Mouse (Mus musculus): Measurements from ENCODE around the gene Tomm22.
"Not testable (repeated sequence)": the region's sequence is repeated elsewhere in the genome, so short reads cannot be mapped to it uniquely, and the experiment has no call there.

The Tomm22 gene

DNA sequence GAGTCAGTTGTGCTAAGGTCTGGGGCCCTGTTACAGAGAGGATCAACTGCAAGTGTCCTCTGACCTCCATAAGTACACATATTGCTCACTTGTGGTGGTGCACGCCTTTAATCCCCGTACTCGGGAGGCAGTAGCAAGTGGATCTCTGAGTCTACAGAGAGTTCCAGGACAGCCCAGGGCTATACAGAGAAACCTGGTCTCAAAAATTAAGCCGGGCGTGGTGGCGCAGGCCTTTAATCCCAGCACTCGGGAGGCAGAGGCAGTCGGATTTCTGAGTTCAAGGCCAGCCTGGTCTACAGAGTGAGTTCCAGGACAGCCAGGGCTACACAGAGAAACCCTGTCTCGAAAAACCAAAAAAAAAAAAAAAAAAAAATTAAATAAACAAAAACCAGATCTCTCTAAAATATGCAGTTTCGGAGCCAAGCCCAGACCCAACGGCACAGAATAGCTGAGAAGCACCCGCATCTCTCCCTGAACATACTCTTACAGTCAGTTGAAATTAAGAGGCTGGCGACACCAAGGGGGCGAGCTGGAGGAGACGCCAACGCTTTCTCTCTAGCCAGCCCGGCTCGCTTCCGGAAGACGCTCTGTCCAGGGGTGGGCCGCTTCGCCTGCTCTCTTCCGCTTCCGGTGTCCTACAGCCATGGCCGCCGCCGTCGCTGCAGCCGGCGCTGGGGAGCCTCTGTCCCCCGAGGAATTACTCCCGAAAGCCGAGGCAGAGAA, at the start of gene Tomm22:
Gene Tomm22 (plus strand): TSS at position 613 of the 723 bp plus-strand sequence.
- peak; percentile 89 for DNase-seq (ENCODE audit: low spot score)

- DNase-seq (ENCODE audit: low spot score): no peak
Observed at GRCm38 (mm10) chr15:79630471-79630870, 40.2 kb upstream of the Tomm22 start.

- DNase-seq (ENCODE audit: low spot score): no peak
Observed at GRCm38 (mm10) chr15:79641135-79641817, 29.4 kb upstream of the Tomm22 start.

DNA sequence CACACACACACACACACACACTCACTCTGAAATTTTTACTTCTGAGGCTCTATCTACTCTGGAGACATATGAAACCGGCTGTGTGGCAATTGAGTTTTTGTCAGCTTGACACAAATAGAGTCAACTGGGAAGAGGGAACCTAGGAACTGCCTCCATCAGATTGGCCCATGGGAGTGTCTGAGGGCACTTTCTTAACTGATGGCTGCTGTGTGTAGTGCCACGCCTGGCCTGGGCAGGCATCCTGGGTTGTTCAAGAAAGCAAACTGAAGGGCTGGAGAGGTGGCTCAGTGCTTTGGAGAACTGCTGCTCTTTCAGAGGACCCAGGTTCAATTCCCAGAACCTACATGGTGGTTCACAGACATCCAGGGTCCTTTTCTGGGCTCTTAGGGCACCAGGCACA, 25.2 kb upstream of the Tomm22 start:
- DNase-seq (ENCODE audit: low spot score): no peak

DNA sequence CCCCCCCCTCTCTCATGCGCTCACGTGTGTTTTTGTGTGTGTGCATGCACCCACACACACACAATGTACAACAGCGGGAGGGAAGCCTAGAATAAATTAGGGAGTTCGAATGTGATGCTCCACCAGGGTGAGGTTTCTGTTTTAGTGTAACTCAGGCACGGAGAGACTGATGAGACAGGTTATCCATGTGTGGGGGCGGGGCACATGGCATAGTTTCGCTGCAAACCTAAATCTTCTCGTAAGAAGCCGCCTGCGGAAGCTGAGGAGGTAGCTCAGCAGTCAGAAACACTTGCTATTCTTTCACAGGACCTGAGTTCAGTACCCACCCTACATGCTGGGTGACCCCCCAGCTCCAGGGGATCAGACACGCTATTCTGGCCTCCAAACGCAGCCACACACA, 22.5 kb upstream of the Tomm22 start:
- no peak for DNase-seq (ENCODE audit: low spot score)

GRCm38 (mm10) chr15:79650569-79650968, 20.1 kb upstream of the Tomm22 start:
- no peak for DNase-seq (ENCODE audit: low spot score)

- no peak for DNase-seq (ENCODE audit: low spot score)
Observed at GRCm38 (mm10) chr15:79651481-79651880, 19.2 kb upstream of the Tomm22 start.

GRCm38 (mm10) chr15:79656451-79656850, 14.2 kb upstream of the Tomm22 start:
- DNase-seq (ENCODE audit: low spot score): no peak

DNA sequence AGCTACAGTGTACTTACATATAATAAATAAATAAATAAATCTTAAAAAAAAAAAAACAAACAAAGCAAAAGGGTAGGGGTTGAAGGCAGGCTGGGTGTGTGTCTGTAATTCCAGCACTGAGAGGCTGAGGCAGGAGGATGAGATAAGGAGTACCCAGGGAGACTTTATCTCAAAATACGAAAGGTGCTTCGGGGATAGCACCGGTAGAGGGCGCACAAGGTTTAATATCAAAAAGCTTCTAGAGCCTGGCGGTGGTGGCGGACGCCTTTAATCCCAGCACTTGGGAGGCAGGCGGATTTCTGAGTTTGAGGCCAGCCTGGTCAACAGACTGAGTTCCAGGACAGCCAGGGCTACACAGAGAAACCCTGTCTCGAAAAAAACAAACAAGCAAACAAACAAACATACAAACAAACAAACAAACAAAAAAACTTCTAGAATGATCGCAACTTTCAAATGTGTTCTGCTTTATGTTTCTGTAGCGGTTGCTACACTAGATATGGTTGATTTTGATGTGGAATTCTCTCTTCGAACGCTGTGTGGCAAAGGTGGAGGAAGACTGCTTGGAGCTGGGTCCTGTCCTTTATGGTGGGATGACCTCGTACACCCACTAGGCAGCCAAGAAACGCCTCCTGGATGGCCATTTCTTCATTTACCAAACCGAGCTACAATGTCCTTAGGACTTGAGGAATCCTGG, 12.7 kb upstream of the Tomm22 start:
- peak; percentile 66 for DNase-seq (ENCODE audit: low spot score)

DNA sequence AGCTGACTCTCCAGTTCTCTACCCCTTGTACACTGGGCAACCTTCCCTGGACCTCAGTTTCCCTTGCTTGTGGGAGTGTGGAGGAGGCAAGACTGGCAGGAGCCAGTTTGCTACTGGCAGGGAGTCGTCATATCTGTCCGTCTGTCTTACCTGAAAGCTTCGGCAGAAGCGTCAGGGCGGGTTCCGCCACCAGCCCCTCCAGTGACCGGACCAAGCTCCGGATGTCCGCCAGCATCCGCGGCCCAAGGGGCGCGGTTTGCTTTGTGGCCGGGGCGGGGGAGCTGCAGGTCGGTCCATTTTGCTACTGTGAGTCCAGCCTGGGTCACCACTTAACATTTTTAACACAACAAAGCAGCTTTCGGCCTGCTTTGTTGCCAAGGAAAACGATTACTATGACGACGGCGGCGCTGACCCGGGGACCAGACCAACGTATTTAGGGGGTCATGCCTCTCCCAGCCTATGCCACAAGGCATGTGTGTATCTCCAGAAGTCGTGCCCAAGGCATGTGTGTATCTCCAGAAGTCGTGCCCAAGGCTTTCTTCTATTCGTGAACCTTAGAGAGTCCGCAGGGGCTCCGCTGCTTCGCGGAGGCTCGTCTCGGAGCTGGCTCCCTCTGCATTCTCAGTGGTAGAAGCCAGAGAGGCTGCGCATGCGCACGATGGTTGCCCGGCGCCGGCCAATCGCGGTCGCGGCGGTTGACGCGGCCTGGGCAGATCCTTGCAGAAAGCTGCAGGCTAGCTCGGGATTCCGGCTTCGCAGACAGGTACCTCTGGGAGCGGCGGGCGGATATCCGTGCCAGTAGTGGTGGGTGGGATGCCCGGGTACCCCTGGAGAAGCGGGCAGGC, 11.9 kb upstream of the Tomm22 start, which contains the start of the genes Fam227a and Cby1:
Gene Fam227a (minus strand): TSS at position 426 of the 845 bp plus-strand sequence.
Gene Cby1 (plus strand): TSS at position 669 of the 845 bp plus-strand sequence.
- peak; percentile 95 for DNase-seq (ENCODE audit: low spot score)

GRCm38 (mm10) chr15:79661852-79662251, 8.8 kb upstream of the Tomm22 start:
- no peak for DNase-seq (ENCODE audit: low spot score)

DNA sequence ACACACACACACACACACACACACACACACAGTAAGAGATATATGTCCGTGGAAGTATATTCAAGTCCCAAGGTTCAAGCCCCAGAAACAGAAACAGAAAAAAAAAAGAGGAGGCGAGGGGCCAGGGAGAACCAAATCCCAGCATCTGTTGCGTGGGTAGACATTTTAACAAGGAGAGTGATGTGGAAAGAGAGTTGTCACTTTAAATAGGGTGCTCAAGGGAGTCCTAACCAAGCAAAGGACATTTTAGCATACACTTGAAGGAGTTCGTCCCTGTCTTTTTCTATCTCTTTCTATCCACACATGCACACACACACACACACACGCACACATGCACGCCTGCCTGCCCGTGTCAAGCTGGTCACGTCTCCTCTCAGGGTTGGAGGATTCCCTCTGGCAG, 6.0 kb upstream of the Tomm22 start:
- no peak for DNase-seq (ENCODE audit: low spot score)

- DNase-seq (ENCODE audit: low spot score): no peak
Observed at GRCm38 (mm10) chr15:79669195-79669594, 1.5 kb upstream of the Tomm22 start.

DNA sequence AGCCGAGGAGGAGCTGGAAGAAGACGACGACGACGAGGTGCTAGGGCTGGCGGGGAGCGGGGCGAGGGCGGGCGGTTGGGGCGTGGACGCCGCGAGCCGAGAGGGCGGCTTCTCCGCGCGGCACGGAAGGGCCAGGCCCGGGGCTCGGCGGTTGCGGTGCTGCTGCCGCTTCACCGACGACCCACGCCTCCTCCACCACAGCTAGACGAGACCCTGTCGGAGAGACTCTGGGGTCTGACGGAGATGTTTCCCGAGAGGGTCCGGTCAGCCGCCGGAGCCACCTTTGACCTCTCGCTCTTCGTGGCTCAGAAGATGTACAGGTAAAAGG, 275 bp downstream of the Tomm22 start:
- DNase-seq (ENCODE audit: low spot score): no peak

GRCm38 (mm10) chr15:79671828-79672348, 1.2 kb downstream of the Tomm22 start:
- DNase-seq (ENCODE audit: low spot score): not testable (repeated sequence)

GRCm38 (mm10) chr15:79677936-79678335, 7.3 kb downstream of the Tomm22 start:
- no peak for DNase-seq (ENCODE audit: low spot score)

- DNase-seq (ENCODE audit: low spot score): no peak
Observed at GRCm38 (mm10) chr15:79681973-79682372, 11.3 kb downstream of the Tomm22 start.

DNA sequence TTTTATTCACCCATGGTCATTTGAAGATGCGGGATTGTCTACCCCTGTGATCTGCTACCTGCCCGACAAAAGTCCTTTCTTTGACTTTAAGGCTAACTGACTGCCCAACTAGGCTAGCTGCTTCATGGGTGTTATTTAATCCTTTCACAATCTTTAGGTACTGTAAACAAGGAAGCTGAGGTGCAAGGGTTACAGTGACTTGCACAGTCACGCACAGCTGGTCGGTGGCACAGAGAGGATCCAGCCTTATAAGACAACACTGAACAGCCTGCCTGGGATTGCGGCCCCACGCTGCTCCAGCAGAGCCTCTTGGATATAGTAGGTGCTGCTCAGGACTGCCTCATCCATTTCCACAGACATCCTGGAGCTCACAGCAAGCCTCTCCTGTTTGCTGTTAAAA, 12.5 kb downstream of the Tomm22 start:
- DNase-seq (ENCODE audit: low spot score): no peak

- no peak for DNase-seq (ENCODE audit: low spot score)
Observed at GRCm38 (mm10) chr15:79683707-79684465, 13.2 kb downstream of the Tomm22 start.

DNA sequence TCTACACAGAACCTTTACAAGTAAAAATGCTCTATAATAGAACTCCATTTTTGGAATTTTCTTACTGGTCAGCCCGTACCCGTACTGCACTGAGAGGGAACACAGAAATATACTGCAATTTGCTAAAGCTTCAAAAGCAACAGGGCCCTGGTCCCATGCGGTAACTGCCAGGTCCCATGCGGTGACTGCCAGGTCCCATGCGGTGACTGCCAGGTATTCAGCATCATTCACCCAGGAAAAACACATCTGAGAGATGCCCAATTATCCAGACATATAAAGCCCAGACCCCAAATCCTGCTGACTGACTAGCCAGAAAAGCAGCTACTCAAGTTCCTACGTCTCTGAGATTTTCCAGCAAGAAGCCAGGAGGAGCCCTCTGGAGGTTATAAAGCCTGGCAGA, 14.0 kb downstream of the Tomm22 start:
- DNase-seq (ENCODE audit: low spot score): no peak

DNA sequence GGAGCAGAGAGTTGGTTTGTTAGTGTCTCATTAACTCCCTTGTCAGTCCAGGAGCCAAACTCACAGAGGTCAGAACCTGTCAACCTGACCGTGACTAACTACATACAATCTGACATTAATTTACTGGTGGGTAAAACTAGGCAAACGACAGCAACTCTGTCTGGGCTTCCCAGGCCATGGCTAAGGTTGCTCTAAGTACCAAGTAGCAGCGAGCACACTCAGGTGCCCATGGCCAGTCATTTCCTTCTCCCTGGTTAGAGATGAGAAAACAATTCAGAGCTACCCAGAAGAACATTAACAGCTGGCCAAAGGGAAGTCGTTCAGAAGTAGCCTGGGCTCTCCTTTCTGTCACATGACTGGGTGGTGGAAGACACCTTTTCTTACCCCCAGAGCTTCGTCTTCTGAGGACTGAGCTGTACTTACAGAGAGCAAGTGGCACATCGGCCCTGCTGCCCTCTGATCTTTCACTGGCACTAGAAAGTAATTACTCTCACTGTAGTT, 14.5 kb downstream of the Tomm22 start:
- no peak for DNase-seq (ENCODE audit: low spot score)

Measured in yolk sac, embryonic 10.5 days (tissue).